Mouse (Mus musculus): Measurements from ENCODE around the gene Cobll1.

Gene Cobll1

DNA sequence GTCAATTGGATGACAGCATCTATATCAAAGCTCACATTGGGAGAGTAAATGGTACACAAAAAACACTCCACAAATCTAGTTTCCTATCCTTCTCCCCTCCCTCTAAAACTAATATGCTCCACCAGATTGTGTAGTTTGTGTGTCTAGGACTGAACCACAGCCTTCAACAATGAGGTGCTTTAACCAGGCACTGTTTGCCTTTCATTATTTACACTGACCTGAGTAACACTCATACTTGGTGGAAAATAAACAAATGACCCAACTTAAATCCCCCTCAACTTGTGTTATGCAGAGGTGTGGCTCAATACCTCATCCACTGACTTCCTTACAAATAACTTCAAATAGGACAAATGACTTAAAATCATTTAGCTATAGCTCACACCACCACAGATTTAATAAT lies 155.8 kb downstream of the Cobll1 start:
- no peak for DNase-seq

DNA sequence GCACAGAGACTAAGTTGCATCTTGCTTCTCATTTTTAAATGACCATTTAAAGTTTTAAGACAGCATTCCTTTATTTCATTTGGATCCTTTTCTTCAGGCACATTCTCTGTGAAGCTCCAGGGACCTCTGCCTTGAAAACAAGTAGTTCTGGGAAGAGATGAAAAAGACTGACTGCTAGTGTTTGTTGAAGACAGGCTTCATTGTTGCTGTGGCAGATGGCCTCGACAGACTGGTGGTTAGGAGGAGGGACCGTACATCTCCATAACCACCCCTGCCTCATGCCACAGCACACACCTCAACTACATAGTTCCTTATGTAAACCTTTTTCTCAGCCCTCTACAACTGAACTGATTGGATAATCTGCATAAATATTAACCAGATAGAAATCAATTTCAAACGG lies 161.7 kb downstream of the Cobll1 start:
- no peak for DNase-seq

DNA sequence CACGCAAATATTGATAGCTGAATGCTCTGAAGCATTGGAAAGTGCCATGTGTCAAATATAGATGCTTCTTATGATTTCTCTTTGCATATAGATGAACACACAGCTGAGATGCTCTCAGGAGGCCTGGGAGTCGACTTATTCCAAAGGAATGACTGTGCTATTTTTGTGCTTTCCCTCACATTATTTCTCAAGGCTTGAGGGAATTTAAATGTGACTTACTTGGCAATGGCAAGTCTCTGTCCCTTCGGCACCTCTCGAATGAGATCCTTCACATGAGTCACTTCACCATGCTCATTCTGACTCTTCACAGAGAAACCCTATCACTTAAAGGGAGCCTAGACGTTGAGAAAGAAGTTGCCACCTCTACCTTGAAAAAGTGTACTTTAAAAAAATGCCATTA lies 163.4 kb downstream of the Cobll1 start:
- no peak for DNase-seq

DNA sequence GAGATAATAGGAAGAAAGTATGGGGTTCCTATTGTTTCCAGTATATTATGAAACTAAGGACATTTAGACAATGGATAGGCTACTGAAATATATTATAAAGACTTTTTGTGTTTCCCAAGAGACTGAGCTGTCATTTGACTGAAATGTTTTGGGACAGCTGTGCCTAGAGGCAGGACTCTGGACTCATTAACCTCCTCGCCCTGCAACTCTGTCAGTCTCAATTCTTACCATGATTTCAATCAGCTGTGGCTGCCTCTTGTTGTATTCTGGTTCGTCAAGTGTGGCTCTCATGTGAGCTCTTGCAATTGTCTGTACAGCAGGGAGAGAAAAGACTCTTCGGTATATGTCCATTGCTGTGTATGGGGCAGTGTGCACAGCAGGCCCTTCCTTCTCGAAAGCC lies 163.8 kb downstream of the Cobll1 start:
- no peak for DNase-seq

DNA sequence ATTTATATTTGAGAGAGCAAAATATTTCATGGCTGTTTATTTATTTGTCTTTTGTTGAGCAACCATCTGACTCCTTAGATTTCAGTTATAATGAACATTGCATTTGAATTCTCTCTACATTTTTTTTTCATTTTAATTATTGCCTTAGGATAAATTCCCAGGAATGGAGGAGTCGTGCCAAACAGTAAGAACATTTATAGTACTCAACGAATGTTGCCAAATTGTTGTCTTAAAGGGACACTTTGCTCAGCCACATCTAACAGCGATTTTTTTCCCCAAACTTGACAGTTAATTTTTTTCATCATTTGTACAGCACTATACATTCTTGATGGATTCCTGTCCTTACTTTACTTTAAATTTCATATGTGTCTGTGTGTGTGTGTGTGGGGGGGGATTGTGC lies 167.0 kb downstream of the Cobll1 start:
- no peak for DNase-seq

DNA sequence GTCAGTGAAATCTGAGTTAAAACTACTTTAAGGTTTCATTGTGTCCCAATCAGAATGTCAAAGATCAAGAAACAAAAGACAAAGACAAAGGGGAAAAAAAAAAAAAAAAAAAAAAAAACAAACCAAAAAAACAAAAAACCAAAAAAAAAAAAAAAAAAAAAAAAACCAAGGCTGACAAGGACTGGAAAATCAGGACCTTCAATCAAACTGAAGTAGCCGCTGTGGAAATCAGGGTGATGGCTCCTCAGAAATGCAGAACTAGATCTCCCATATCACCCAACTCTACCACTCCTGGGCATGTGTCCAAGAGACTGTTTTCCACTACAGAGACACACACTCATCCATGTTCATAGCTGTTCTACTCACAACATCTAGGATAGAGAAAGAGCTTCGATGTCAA lies 185.4 kb downstream of the Cobll1 start:
- no peak for DNase-seq

DNA sequence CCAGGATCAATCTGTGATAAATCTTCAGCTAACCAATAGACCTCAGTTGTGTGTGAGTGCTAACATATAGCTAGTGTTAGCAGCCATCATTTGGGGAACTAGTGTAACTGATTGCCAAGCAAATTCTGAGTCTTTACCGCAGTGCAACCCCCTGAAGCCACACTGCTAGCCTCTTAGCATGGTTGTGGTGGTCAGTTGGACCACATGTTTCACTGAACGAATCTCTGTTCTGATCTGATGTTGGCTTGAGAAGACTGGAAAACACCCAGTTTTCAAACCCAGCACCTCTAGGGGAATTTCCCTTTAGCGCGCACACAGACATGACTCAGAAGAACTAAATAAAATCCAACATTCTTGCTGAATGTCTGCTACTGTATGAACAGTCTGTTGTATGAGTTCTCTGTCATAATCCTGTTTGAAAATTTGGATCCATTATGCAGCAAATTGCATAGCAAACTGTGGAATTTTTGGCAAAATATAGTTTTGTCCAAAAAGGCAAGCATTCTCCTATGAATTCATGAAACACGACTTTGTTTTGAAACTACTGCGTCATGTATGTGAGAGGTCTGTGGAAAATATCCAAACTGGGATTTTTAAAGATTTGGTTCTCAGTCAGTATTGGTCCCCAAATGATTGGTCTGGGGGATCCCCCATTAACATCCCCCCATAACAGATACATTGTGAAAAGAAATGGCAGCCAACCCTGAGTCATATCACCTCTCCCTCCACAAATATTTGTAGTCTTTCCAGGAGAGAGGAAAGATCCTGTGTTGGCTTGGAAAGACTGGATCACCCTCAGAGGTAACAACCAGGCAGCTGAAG lies 186.8 kb downstream of the Cobll1 start:
- no peak for DNase-seq

DNA sequence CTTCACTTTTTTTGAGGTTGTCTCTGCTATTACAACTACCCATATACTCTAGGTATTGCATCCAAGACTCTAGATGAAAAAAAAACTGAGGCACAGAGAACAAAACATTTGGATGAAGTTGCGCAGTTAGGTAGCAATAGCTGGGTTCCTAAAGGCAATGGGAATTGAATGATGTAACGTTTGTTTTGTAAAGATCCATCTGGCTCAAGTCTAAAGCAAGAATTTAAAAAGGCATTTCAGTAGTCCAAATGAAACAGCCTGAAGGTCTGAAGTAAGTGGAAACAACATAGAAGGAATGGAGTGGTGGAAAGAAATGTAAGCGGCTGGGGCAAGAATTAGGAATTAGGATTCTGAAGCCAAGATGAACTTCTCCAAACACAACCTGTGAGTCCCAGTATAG lies 188.4 kb downstream of the Cobll1 start:
- no peak for DNase-seq

DNA sequence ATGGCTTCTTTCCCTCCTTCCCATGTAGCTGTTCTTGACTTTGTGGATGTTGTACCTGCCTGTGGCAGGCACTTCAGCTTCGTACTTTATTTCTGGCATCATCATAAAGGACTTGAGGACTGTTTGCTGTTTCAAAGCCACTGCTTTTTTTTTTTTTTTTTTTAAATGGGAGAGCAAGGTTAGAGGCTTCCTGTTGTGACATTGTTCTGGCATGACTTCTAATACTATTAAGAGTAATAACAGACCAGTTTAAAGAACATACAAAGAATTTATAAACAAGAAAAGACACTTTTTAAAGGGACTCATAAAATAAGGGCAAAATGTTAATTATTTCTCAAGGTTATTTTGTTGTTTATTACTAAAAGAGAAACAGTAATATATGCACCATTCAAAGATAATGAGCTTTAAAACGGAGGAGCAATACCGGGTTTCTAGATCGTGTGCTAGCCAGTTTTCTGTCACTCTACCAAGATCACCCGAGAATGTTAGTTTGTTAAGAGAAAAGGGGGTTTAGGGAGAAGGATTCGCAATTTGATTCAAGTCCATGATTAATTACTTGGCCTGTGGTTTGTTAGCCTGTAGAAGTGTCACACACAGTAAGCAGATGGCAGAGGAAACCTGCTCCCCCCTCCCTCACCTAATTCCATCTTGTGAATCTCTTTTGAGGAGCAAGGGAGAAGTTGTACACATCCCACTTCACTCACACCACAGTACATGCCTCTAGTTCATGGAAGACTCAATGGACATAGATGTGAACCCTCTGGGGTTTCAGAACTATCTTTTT lies 190.8 kb downstream of the Cobll1 start:
- DNase-seq, result no peak
